Mouse (Mus musculus): Measurements from ENCODE around the gene H1foo. TPM values are rescaled to one million over a fixed set of nuclear protein-coding genes. Genes with fewer than 3 reads are reported as not detected.

H1foo gene
- polyA plus RNA-seq, 1 experiment from 2014 or later = not detected

- Histone ChIP-seq H3K36me3 (no peaks in the 10 kb centered on the region), H3K9me3 (replicated peaks) (no peaks in the 10 kb centered on the region), H3K4me2 (replicated peaks) (no peak overlapping the region), H3K27me3 (no peaks in the 10 kb centered on the region), H3K9ac (no peak overlapping the region), H3K4me3 (replicated peaks) (no peak overlapping the region), H3K4me1 (peaks cover 25% of the 10 kb centered on the region), H3K27ac (replicated peaks) (no peak overlapping the region)
- no peak for ATAC-seq (ENCODE audit: insufficient number of reproducible peaks, low FRiP score, low TSS enrichment, low read depth)
- 67% methylated on average over 10 of the region's 10 CpGs for WGBS
Measured at GRCm38 (mm10) chr6:115927292-115928242, 17.2 kb upstream of the H1foo start.

GRCm38 (mm10) chr6:115930018-115930417 is 14.7 kb upstream of the H1foo start:
- Histone ChIP-seq H3K4me3 (replicated peaks) (no peak overlapping the region), H3K9me3 (replicated peaks) (no peaks in the 10 kb centered on the region), H3K27me3 (no peaks in the 10 kb centered on the region), H3K4me1 (peaks cover 22% of the 10 kb centered on the region), H3K27ac (replicated peaks) (no peak overlapping the region), H3K36me3 (no peaks in the 10 kb centered on the region), H3K4me2 (replicated peaks) (no peak overlapping the region), H3K9ac (no peak overlapping the region)
- WGBS = 66% methylated on average over 5 of the region's 5 CpGs
- no peak for ATAC-seq (ENCODE audit: insufficient number of reproducible peaks, low FRiP score, low TSS enrichment, low read depth)

DNA sequence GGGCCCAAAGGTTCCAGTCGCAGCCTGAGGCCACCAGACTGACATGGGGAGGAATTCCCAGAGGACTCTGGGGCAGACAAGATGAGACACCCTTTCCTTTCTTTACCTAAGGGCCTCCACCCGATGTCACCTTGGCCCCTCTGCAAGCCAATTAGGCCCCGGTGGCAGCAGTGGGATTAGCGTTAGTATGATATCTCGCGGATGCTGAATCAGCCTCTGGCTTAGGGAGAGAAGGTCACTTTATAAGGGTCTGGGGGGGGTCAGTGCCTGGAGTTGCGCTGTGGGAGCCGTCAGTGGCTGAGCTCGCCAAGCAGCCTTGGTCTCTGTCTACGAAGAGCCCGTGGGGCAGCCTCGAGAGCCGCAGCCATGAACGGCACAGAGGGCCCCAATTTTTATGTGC is 13.1 kb upstream of the H1foo start, which contains the start of gene Rho:
Gene Rho, plus strand, starts transcription at position 110 of the 400 bp plus-strand sequence.
- Histone ChIP-seq H3K9me3 (replicated peaks) (no peaks in the 10 kb centered on the region), H3K27me3 (no peaks in the 10 kb centered on the region), H3K4me2 (replicated peaks) (no peak within 1 kb of the TSS), H3K36me3 (no peaks in the 10 kb centered on the region), H3K4me3 (replicated peaks) (no peak within 1 kb of the TSS), H3K27ac (replicated peaks) (no peak within 1 kb of the TSS), H3K9ac (no peak within 1 kb of the TSS), H3K4me1 (peaks cover 7% of the 10 kb centered on the region)
- WGBS = 83% methylated on average over 14 of the region's 14 CpGs
- ATAC-seq (ENCODE audit: insufficient number of reproducible peaks, low FRiP score, low TSS enrichment, low read depth) = no peak

- H3K9me3 ChIP-seq (replicated peaks) = no peaks in the 10 kb centered on the region
- no peak overlapping the region for H3K27ac ChIP-seq (replicated peaks)
- no peak overlapping the region for H3K9ac ChIP-seq
- H3K4me2 ChIP-seq (replicated peaks) = no peak overlapping the region
- H3K27me3 ChIP-seq = no peaks in the 10 kb centered on the region
- no peak for ATAC-seq (ENCODE audit: insufficient number of reproducible peaks, low FRiP score, low TSS enrichment, low read depth)
- H3K4me1 ChIP-seq = no peaks in the 10 kb centered on the region
- H3K36me3 ChIP-seq = no peaks in the 10 kb centered on the region
- H3K4me3 ChIP-seq (replicated peaks) = no peak overlapping the region
- WGBS = 96% methylated on average over 3 of the region's 3 CpGs
Measured at GRCm38 (mm10) chr6:115932391-115932790, 12.3 kb upstream of the H1foo start.

GRCm38 (mm10) chr6:115935544-115935943 is 9.2 kb upstream of the H1foo start:
- Histone ChIP-seq H3K27ac (replicated peaks) (no peak overlapping the region), H3K27me3 (no peaks in the 10 kb centered on the region), H3K4me1 (no peaks in the 10 kb centered on the region), H3K9me3 (replicated peaks) (no peaks in the 10 kb centered on the region), H3K36me3 (no peaks in the 10 kb centered on the region), H3K4me2 (replicated peaks) (no peak overlapping the region), H3K9ac (no peak overlapping the region), H3K4me3 (replicated peaks) (no peak overlapping the region)
- 81% methylated on average over 8 of the region's 8 CpGs for WGBS
- no peak for ATAC-seq (ENCODE audit: insufficient number of reproducible peaks, low FRiP score, low TSS enrichment, low read depth)

DNA sequence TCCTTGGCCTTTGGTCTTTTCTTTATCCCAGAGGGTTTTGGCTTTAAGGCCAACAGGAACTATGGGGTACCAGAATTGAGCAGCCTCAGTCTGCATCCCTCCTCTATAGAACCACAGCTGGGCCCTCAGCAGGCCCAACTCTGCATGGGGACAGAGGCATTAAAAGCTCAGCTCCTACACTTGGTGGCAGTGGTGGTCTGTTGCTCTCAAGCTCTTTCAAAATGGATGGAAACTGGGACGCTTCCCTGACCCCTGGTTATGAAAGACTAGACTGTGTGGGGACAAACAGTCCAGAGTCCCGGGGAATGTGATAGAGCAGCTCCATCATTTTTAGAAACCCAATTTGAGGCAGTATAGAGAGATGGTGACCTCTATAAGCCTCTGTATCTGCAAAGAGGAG is 6.7 kb upstream of the H1foo start:
- H3K9ac ChIP-seq = no peak overlapping the region
- no peaks in the 10 kb centered on the region for H3K36me3 ChIP-seq
- no peaks in the 10 kb centered on the region for H3K9me3 ChIP-seq (replicated peaks)
- H3K27ac ChIP-seq (replicated peaks) = no peak overlapping the region
- H3K4me1 ChIP-seq = no peaks in the 10 kb centered on the region
- no peaks in the 10 kb centered on the region for H3K27me3 ChIP-seq
- H3K4me2 ChIP-seq (replicated peaks) = no peak overlapping the region
- no peak overlapping the region for H3K4me3 ChIP-seq (replicated peaks)
- 88% methylated on average over 2 of the region's 2 CpGs for WGBS
- no peak for ATAC-seq (ENCODE audit: insufficient number of reproducible peaks, low FRiP score, low TSS enrichment, low read depth)

DNA sequence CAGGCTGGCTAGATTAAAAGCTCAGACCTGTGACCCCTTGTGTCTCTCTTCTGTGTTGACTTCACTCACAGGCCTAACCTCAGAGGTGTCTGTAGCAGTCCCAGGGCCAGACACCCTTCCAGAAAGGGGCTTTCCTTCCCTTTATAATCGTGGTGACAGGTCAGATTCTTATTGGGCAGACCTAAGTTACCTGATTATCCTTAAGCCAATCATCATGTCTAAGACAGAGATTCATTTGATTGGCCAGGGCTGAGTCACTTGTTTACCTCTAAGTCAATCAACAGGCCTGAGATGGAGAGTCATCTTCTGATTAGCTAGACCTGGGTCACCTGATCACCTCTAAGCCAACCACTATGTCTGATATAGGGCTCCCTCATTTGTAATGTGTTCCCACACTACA is 5.9 kb upstream of the H1foo start:
- Histone ChIP-seq H3K36me3 (no peaks in the 10 kb centered on the region), H3K27ac (replicated peaks) (no peak overlapping the region), H3K4me1 (peaks cover 6% of the 10 kb centered on the region), H3K4me2 (replicated peaks) (no peak overlapping the region), H3K4me3 (replicated peaks) (no peak overlapping the region), H3K27me3 (no peaks in the 10 kb centered on the region), H3K9me3 (replicated peaks) (no peaks in the 10 kb centered on the region), H3K9ac (no peak overlapping the region)
- ATAC-seq (ENCODE audit: insufficient number of reproducible peaks, low FRiP score, low TSS enrichment, low read depth) = no peak
- 55% methylated on average over 1 of the region's 1 CpGs for WGBS

- no peaks in the 10 kb centered on the region for H3K27me3 ChIP-seq
- no peak overlapping the region for H3K27ac ChIP-seq (replicated peaks)
- H3K36me3 ChIP-seq = no peaks in the 10 kb centered on the region
- H3K4me1 ChIP-seq = peaks cover 10% of the 10 kb centered on the region
- no peak overlapping the region for H3K4me2 ChIP-seq (replicated peaks)
- H3K4me3 ChIP-seq (replicated peaks) = no peak overlapping the region
- H3K9ac ChIP-seq = no peak overlapping the region
- 59% methylated on average over 1 of the region's 1 CpGs for WGBS
- no peaks in the 10 kb centered on the region for H3K9me3 ChIP-seq (replicated peaks)
- no peak for ATAC-seq (ENCODE audit: insufficient number of reproducible peaks, low FRiP score, low TSS enrichment, low read depth)
Measured at GRCm38 (mm10) chr6:115940603-115941002, 4.1 kb upstream of the H1foo start.

- H3K4me2 ChIP-seq (replicated peaks) = no peak overlapping the region
- no peak overlapping the region for H3K9ac ChIP-seq
- no peak overlapping the region for H3K4me3 ChIP-seq (replicated peaks)
- peaks cover 12% of the 10 kb centered on the region for H3K4me1 ChIP-seq
- H3K36me3 ChIP-seq = no peaks in the 10 kb centered on the region
- H3K9me3 ChIP-seq (replicated peaks) = no peaks in the 10 kb centered on the region
- H3K27ac ChIP-seq (replicated peaks) = no peak overlapping the region
- ATAC-seq (ENCODE audit: insufficient number of reproducible peaks, low FRiP score, low TSS enrichment, low read depth) = no peak
- H3K27me3 ChIP-seq = no peaks in the 10 kb centered on the region
- WGBS = 17% methylated on average over 7 of the region's 12 CpGs
Measured at GRCm38 (mm10) chr6:115941128-115941527, 3.6 kb upstream of the H1foo start.

DNA sequence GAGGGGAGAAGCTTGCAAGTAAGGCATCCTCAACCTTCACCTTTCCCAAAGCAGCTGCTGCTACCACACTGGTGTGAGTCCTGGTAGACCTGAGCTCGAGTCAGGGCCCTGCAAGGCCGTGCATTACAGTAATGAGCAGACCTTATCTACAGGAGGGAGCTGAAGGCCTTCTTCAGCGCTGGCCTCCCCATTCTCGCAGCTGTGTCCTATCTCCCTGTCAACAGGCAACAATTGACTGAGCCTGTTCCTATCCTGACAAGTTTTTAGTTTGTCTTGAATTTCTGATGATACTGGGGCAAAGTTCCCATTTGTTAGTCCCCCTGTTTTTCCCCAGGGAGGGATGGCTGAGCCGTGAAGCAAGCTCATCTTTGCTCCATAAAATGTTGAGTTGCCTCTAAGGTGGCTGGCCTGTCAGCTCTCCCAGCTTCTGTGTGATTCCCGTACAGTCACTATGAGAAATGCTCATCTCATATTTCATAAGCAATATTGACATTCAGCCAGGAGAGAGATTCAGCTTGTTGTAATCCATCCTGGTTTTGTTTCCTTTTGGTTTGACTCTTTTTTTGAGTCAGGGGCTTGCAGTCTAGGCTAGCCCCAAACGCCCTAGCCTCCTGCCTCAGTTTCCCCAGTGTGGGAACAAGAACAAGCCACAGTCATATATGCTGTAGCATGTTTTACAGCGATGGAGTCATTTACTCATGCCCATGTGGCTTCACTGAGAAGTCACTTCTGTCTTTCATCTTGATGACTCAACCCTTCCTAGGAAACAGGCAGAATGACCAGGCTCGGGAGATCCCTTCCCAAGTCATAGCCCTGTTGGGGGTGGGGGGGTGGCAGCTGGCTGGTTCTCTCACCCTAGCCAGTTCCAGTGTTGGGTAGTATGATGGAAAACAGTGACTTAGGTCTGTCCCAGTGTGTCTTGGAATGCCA is 975 bp upstream of the H1foo start:
- Histone ChIP-seq H3K4me2 (replicated peaks) (no peak overlapping the region), H3K9me3 (replicated peaks) (no peaks in the 10 kb centered on the region), H3K27me3 (no peaks in the 10 kb centered on the region), H3K4me3 (replicated peaks) (no peak overlapping the region), H3K9ac (no peak overlapping the region), H3K27ac (replicated peaks) (no peak overlapping the region), H3K36me3 (no peaks in the 10 kb centered on the region), H3K4me1 (peaks cover 18% of the 10 kb centered on the region)
- ATAC-seq (ENCODE audit: insufficient number of reproducible peaks, low FRiP score, low TSS enrichment, low read depth) = no peak
- WGBS = 61% methylated on average over 9 of the region's 9 CpGs

DNA sequence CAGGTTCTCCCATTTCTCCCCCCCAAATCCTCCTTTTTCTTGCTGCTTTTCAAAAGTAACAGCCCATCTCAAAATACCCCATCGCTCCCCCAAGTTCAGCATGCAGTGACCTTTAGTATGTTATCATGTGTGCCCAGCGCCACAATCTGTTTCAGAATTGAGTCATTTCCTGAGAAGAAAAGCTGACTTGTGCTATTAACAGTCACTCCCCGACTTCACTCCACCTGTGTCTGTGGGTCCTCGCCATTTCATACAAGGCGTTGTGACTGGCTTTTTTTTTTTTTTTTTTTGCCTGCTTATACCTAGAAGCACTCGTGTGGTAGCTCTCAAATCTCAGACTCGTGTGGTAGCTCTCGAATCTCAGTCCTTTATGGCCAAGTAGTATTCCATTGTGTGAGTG is 895 bp downstream of the H1foo start:
- WGBS = 81% methylated on average over 8 of the region's 8 CpGs
- Histone ChIP-seq H3K27ac (replicated peaks) (no peak overlapping the region), H3K4me3 (replicated peaks) (no peak overlapping the region), H3K36me3 (no peaks in the 10 kb centered on the region), H3K4me1 (peaks cover 18% of the 10 kb centered on the region), H3K9ac (no peak overlapping the region), H3K4me2 (replicated peaks) (no peak overlapping the region), H3K9me3 (replicated peaks) (no peaks in the 10 kb centered on the region), H3K27me3 (no peaks in the 10 kb centered on the region)
- no peak for ATAC-seq (ENCODE audit: insufficient number of reproducible peaks, low FRiP score, low TSS enrichment, low read depth)
